Mouse (Mus musculus) embryonic facial prominence, embryonic 12.5 days (tissue): ENCODE measurements at regions not wholly inside any gene's neighbourhood (a gene's known extent, or its start where the extent isn't known, plus 50 kb on each side); places are given as distances from the start of the nearest gene placed in this dataset.

Source experiments
- ATAC-seq: fragments of 200-750 bp; cut with Nextera tagmentation; 2 replicates; pipeline ENCODE4 v1.8.0; 2017; ENCODE audit not compliant: insufficient number of reproducible peaks, insufficient read depth, low FRiP score, low TSS enrichment
- H3K27ac ChIP-seq: fragments of 300-500 bp; sonication (generic); 2 replicates; pipeline ENCODE4 v1.5.1; 2016; ENCODE audit warnings: mild to moderate bottlenecking
- H3K27me3 ChIP-seq: fragments of 300-500 bp; sonication (generic); 2 replicates; pipeline ENCODE4 v1.6.1; 2016; ENCODE audit warnings: mild to moderate bottlenecking, moderate library complexity
- H3K36me3 ChIP-seq: fragments of 300-500 bp; sonication (generic); 2 replicates; pipeline ENCODE4 v1.6.1; 2016; ENCODE audit warnings: mild to moderate bottlenecking
- H3K4me1 ChIP-seq: fragments of 300-500 bp; sonication (generic); 2 replicates; pipeline ENCODE4 v1.6.1; 2016
- H3K4me2 ChIP-seq: fragments of 300-500 bp; sonication (generic); replicated peaks from 2 replicates; pipeline ENCODE4 v1.6.1; 2016; ENCODE audit warnings: mild to moderate bottlenecking, moderate library complexity
- H3K4me3 ChIP-seq: fragments of 300-500 bp; sonication (generic); 2 replicates; pipeline ENCODE4 v1.5.1; 2016; ENCODE audit warnings: mild to moderate bottlenecking
- H3K9ac ChIP-seq: fragments of 300-500 bp; sonication (generic); 2 replicates; pipeline ENCODE4 v1.6.1; 2016; ENCODE audit warnings: mild to moderate bottlenecking, moderate library complexity
- H3K9me3 ChIP-seq: fragments of 300-500 bp; sonication (generic); 2 replicates; pipeline ENCODE4 v1.6.1; 2016; ENCODE audit warnings: mild to moderate bottlenecking, moderate library complexity
- WGBS: fragments of 180-500 bp; shearing (Covaris S2); methylation state at CpG from one replicate; pipeline ENCODE4 v1.1.7; 2016; 5-methylcytosine and 5-hydroxymethylcytosine counted together

GRCm38 (mm10) chr3:120472687-120473644, 688.7 kb upstream of the Ptbp2 start:
- WGBS, result 46% methylated on average over 13 of the region's 13 CpGs
- H3K4me1 ChIP-seq, result no peaks in the 10 kb centered on the region; the same call in 1 of the 2 replicates
- no peak overlapping the region for H3K27ac ChIP-seq
- no peaks in the 10 kb centered on the region for H3K9me3 ChIP-seq
- H3K36me3 ChIP-seq, result no peaks in the 10 kb centered on the region
- H3K9ac ChIP-seq, result no peak overlapping the region
- H3K4me2 ChIP-seq, result no peak overlapping the region
- H3K27me3 ChIP-seq, result no peaks in the 10 kb centered on the region
- no peak overlapping the region for H3K4me3 ChIP-seq
- 0 out of 2 replicates have a peak, but pooled peaks have one; percentile 56 for ATAC-seq

- ATAC-seq, result no peak
- Histone ChIP-seq H3K9me3 (no peaks in the 10 kb centered on the region), H3K4me1 (no peaks in the 10 kb centered on the region; the same call in 1 of the 2 replicates), H3K9ac (no peak overlapping the region), H3K27me3 (no peaks in the 10 kb centered on the region), H3K27ac (no peak overlapping the region), H3K4me2 (no peak overlapping the region), H3K36me3 (no peaks in the 10 kb centered on the region), H3K4me3 (no peak overlapping the region)
- 53% methylated on average over 2 of the region's 2 CpGs for WGBS
These were observed 687.7 kb upstream of the Ptbp2 start for GRCm38 (mm10) chr3:120471878-120472444.

GRCm38 (mm10) chr3:120468887-120469286, 684.6 kb upstream of the Ptbp2 start:
- 72% methylated on average over 2 of the region's 2 CpGs for WGBS
- ATAC-seq, result no peak
- Histone ChIP-seq H3K4me2 (no peak overlapping the region), H3K27ac (no peak overlapping the region), H3K27me3 (no peaks in the 10 kb centered on the region), H3K36me3 (no peaks in the 10 kb centered on the region), H3K9ac (no peak overlapping the region), H3K9me3 (no peaks in the 10 kb centered on the region), H3K4me1 (no peaks in the 10 kb centered on the region; the same call in 1 of the 2 replicates), H3K4me3 (no peak overlapping the region)

- no peaks in the 10 kb centered on the region for H3K4me1 ChIP-seq
- H3K4me2 ChIP-seq, result no peak overlapping the region
- no peaks in the 10 kb centered on the region for H3K27me3 ChIP-seq
- H3K9me3 ChIP-seq, result no peaks in the 10 kb centered on the region
- no peak overlapping the region for H3K9ac ChIP-seq
- ATAC-seq, result no peak
- no peak overlapping the region for H3K4me3 ChIP-seq
- no peak overlapping the region for H3K27ac ChIP-seq
- H3K36me3 ChIP-seq, result no peaks in the 10 kb centered on the region
These were observed 676.5 kb upstream of the Ptbp2 start for GRCm38 (mm10) chr3:120460717-120461116.

GRCm38 (mm10) chr3:120457912-120458311, 673.6 kb upstream of the Ptbp2 start:
- H3K27ac ChIP-seq, result no peak overlapping the region
- ATAC-seq, result no peak
- no peak overlapping the region for H3K4me3 ChIP-seq
- no peak overlapping the region for H3K4me2 ChIP-seq
- no peaks in the 10 kb centered on the region for H3K27me3 ChIP-seq
- H3K9ac ChIP-seq, result no peak overlapping the region
- no peaks in the 10 kb centered on the region for H3K9me3 ChIP-seq
- H3K4me1 ChIP-seq, result no peaks in the 10 kb centered on the region
- H3K36me3 ChIP-seq, result no peaks in the 10 kb centered on the region
- 91% methylated on average over 7 of the region's 7 CpGs for WGBS

GRCm38 (mm10) chr3:120441127-120441526, 656.9 kb upstream of the Ptbp2 start:
- no peak overlapping the region for H3K4me2 ChIP-seq

GRCm38 (mm10) chr3:120430285-120430684, 646.0 kb upstream of the Ptbp2 start:
- WGBS, result 59% methylated on average over 2 of the region's 2 CpGs

More at GRCm38 (mm10) chr3:120441127-120441526, 656.9 kb upstream of the Ptbp2 start:
- Histone ChIP-seq H3K27ac (no peak overlapping the region), H3K4me1 (no peaks in the 10 kb centered on the region), H3K9me3 (no peaks in the 10 kb centered on the region), H3K36me3 (no peaks in the 10 kb centered on the region), H3K27me3 (no peaks in the 10 kb centered on the region), H3K4me3 (no peak overlapping the region), H3K9ac (no peak overlapping the region)
- 78% methylated on average over 4 of the region's 4 CpGs for WGBS
- ATAC-seq, result no peak

GRCm38 (mm10) chr3:120416634-120417033, 632.4 kb upstream of the Ptbp2 start:
- no peak for ATAC-seq
- no peak overlapping the region for H3K4me2 ChIP-seq
- H3K9ac ChIP-seq, result no peak overlapping the region
- 49% methylated on average over 3 of the region's 3 CpGs for whole genome bisulfite sequencing
- no peaks in the 10 kb centered on the region for H3K9me3 ChIP-seq
- no peaks in the 10 kb centered on the region for H3K4me1 ChIP-seq
- no peaks in the 10 kb centered on the region for H3K36me3 ChIP-seq
- no peak overlapping the region for H3K4me3 ChIP-seq
- H3K27ac ChIP-seq, result no peak overlapping the region
- H3K27me3 ChIP-seq, result no peaks in the 10 kb centered on the region

More at GRCm38 (mm10) chr3:120430285-120430684, 646.0 kb upstream of the Ptbp2 start:
- Histone ChIP-seq H3K36me3 (no peaks in the 10 kb centered on the region), H3K9me3 (no peaks in the 10 kb centered on the region), H3K4me1 (no peaks in the 10 kb centered on the region), H3K27ac (no peak overlapping the region), H3K4me2 (no peak overlapping the region), H3K27me3 (no peaks in the 10 kb centered on the region), H3K4me3 (no peak overlapping the region), H3K9ac (no peak overlapping the region)
- no peak for ATAC-seq

GRCm38 (mm10) chr3:120375688-120376289, 591.5 kb upstream of the Ptbp2 start:
- H3K9ac ChIP-seq, result no peak overlapping the region
- no peak for ATAC-seq
- no peak overlapping the region for H3K27ac ChIP-seq
- WGBS, result 13% methylated on average over 6 of the region's 6 CpGs
- H3K4me2 ChIP-seq, result no peak overlapping the region
- H3K9me3 ChIP-seq, result no peaks in the 10 kb centered on the region
- no peaks in the 10 kb centered on the region for H3K27me3 ChIP-seq
- H3K4me1 ChIP-seq, result no peaks in the 10 kb centered on the region
- no peaks in the 10 kb centered on the region for H3K36me3 ChIP-seq
- no peak overlapping the region for H3K4me3 ChIP-seq

GRCm38 (mm10) chr3:120342747-120343377, 558.6 kb upstream of the Ptbp2 start:
- no peaks in the 10 kb centered on the region for H3K36me3 ChIP-seq
- H3K4me3 ChIP-seq, result no peak overlapping the region
- ATAC-seq, result no peak
- no peak overlapping the region for H3K9ac ChIP-seq
- no peak overlapping the region for H3K27ac ChIP-seq
- no peaks in the 10 kb centered on the region for H3K4me1 ChIP-seq
- H3K4me2 ChIP-seq, result no peak overlapping the region
- WGBS, result 76% methylated on average over 4 of the region's 4 CpGs
- H3K9me3 ChIP-seq, result no peaks in the 10 kb centered on the region
- H3K27me3 ChIP-seq, result no peaks in the 10 kb centered on the region

- no peak overlapping the region for H3K4me2 ChIP-seq
- no peak for ATAC-seq
- WGBS, result 69% methylated on average over 2 of the region's 2 CpGs
- H3K9ac ChIP-seq, result no peak overlapping the region
- H3K27me3 ChIP-seq, result no peaks in the 10 kb centered on the region
- no peaks in the 10 kb centered on the region for H3K36me3 ChIP-seq
- no peaks in the 10 kb centered on the region for H3K9me3 ChIP-seq
- H3K4me3 ChIP-seq, result no peak overlapping the region
- no peaks in the 10 kb centered on the region for H3K4me1 ChIP-seq
- no peak overlapping the region for H3K27ac ChIP-seq
These were observed 557.6 kb upstream of the Ptbp2 start for GRCm38 (mm10) chr3:120341882-120342281.
